Mouse (Mus musculus) cortical plate, adult 2 months (tissue): ENCODE results near the gene Cd79b.

Experiments
- CTCF ChIP-seq: fragments of 200-500 bp; IDR thresholded peaks from 2 replicates; pipeline ENCODE4 v1.5.1; 2011; ENCODE audit warnings: mild to moderate bottlenecking, control low read depth, low read length; ENCODE audit not compliant: insufficient read depth; ENCODE audit errors: extremely low read depth
- POLR2A ChIP-seq: fragments of 200-500 bp; IDR thresholded peaks from 2 replicates; pipeline ENCODE4 v1.6.1; 2011; ENCODE audit warnings: mild to moderate bottlenecking, low read length, control low read depth; ENCODE audit not compliant: insufficient read depth; ENCODE audit errors: extremely low read depth

DNA sequence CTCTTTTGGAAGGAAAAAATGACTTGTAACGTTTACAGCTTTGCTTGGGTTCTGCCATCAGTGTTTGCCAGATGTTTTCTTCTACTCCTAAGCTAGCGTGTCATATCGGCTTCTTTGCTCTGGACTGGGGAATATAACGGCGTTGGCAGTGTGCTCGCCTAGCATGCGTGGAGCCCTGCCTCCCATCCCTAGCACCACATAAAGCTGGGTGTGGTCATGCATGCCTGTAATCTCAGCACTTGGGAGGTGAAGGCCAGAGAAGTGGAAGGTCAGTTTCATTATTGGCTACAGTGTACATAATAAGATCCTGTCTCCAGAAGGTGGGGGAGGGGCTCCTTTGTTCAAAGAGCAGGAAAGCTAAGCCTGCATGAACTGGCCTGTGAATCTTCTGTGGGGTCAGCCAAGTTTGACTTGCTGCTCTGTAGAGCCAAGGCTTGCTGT, 39.6 kb downstream of the Cd79b start:
- TF ChIP-seq CTCF: no peak
- TF ChIP-seq POLR2A: no peak
